In genomic region chr7:6744281-6744904, GRCm38 (mm10) we compare ENCODE assay signal across 15 mouse cellular contexts. TPM values are rescaled to one million over a fixed set of nuclear protein-coding genes. Genes with fewer than 3 reads are reported as not detected.
DNase-seq lines count a peak whose midpoint lies in the region; ATAC-seq and TF ChIP-seq lines count a peak whose summit lies in the region.
"Had no signal": no experiment of that assay in that cellular context is flagged by ENCODE, and none has a peak within 500 bp of the region (broad histone marks: within the 10 kb centered on the region; RNA-seq: fewer than 3 reads in every experiment).

No protein-coding gene starts in this region.

- no peak overlapping the region for H3K4me2 ChIP-seq in kidney, embryonic 16.5 days (replicated peaks; ENCODE audit: low read depth, low read length)
- H3K4me2 ChIP-seq in embryonic facial prominence, embryonic 14.5 days (ENCODE audit: low read depth, low read length), result no peak overlapping the region
- H3K4me2 ChIP-seq in limb, embryonic 14.5 days (replicated peaks; ENCODE audit: low read depth, low read length, severe bottlenecking), result no peak overlapping the region
- H3K4me2 ChIP-seq: midbrain, embryonic 11.5 days had no signal

- 0 out of 2 replicates have a peak, but pooled peaks have one; percentile 49 for ATAC-seq in kidney, embryonic 16.5 days (ENCODE audit: low FRiP score, low TSS enrichment)
- ATAC-seq in embryonic facial prominence, embryonic 14.5 days (ENCODE audit: low read depth), result peak; percentile 73; the same call in 1 of the 2 replicates
- ATAC-seq in limb, embryonic 14.5 days (ENCODE audit: low FRiP score, low read depth), result peak; percentile 62; the same call in 1 of the 2 replicates

- no peak for DNase-seq in gastrocnemius, adult 2 months
- DNase-seq in gastrocnemius, adult 8-10 months (ENCODE audit: low spot score in 2 of 2), result no peak
- no peak for DNase-seq in kidney, adult 18-20 months
- DNase-seq in embryonic facial prominence, embryonic 14.5 days (ENCODE audit: low spot score), result peak; percentile 85
- no peak for DNase-seq in limb, embryonic 14.5 days (ENCODE audit: low spot score)
- DNase-seq in hindbrain, embryonic 10.5 days (ENCODE audit: low spot score), result no peak
- no peak for DNase-seq in adrenal gland, postnatal 10 days
- DNase-seq: adrenal gland, postnatal 14 days; cerebellum, postnatal 10 days; lung, postnatal 10 days; thymus, adult 2 months had no signal

- H3K4me3 ChIP-seq in gastrocnemius, adult 2 months, result no peak overlapping the region
- no peak overlapping the region for H3K4me3 ChIP-seq in kidney, embryonic 16.5 days (ENCODE audit: low read length)
- H3K4me3 ChIP-seq in embryonic facial prominence, embryonic 14.5 days (ENCODE audit: low read depth, low read length), result no peak overlapping the region
- H3K4me3 ChIP-seq in limb, embryonic 14.5 days (replicated peaks; ENCODE audit: low read length), result no peak overlapping the region
- no peak overlapping the region for H3K4me3 ChIP-seq in hindbrain, embryonic 10.5 days
- H3K4me3 ChIP-seq: myocyte had no signal

- 0 out of 2 replicates have a peak, but pooled peaks cover 3% of the 10 kb centered on the region for H3K36me3 ChIP-seq in kidney, embryonic 16.5 days (ENCODE audit: insufficient read depth, low read length)
- H3K36me3 ChIP-seq in embryonic facial prominence, embryonic 14.5 days (ENCODE audit: control insufficient read depth, insufficient read depth, low read length), result no peaks in the 10 kb centered on the region
- H3K36me3 ChIP-seq in limb, embryonic 14.5 days (ENCODE audit: control insufficient read depth, insufficient read depth, low read length), result no peaks in the 10 kb centered on the region
- no peaks in the 10 kb centered on the region for H3K36me3 ChIP-seq in hindbrain, embryonic 10.5 days

- no peak for TF ChIP-seq CTCF in gastrocnemius, adult 2 months (IDR thresholded peaks at IDR 0.05)

- H3K9me3 ChIP-seq in kidney, embryonic 16.5 days (ENCODE audit: low read length), result no peaks in the 10 kb centered on the region
- H3K9me3 ChIP-seq in embryonic facial prominence, embryonic 14.5 days (ENCODE audit: control insufficient read depth, low read length), result no peaks in the 10 kb centered on the region
- H3K9me3 ChIP-seq in limb, embryonic 14.5 days (ENCODE audit: control insufficient read depth, low read length), result no peaks in the 10 kb centered on the region
- no peaks in the 10 kb centered on the region for H3K9me3 ChIP-seq in hindbrain, embryonic 10.5 days

- peaks cover 11% of the 10 kb centered on the region for H3K4me1 ChIP-seq in kidney, embryonic 16.5 days (ENCODE audit: insufficient read depth, low read length)
- H3K4me1 ChIP-seq in embryonic facial prominence, embryonic 14.5 days (ENCODE audit: control insufficient read depth, insufficient read depth, low read length), result no peaks in the 10 kb centered on the region
- peaks cover 23% of the 10 kb centered on the region for H3K4me1 ChIP-seq in limb, embryonic 14.5 days (ENCODE audit: control insufficient read depth, insufficient read depth, low read length)
- H3K4me1 ChIP-seq in hindbrain, embryonic 10.5 days (replicated peaks), result no peaks in the 10 kb centered on the region

- intact Hi-C loops in gastrocnemius, adult 2 months (cut with DNase I), result no loop called here

- WGBS in kidney, embryonic 16.5 days, result 32% methylated on average over 10 of the region's 10 CpGs
- 51% methylated on average over 10 of the region's 10 CpGs for WGBS in embryonic facial prominence, embryonic 14.5 days
- 35% methylated on average over 10 of the region's 10 CpGs for WGBS in limb, embryonic 14.5 days
- 80% methylated on average over 10 of the region's 10 CpGs for WGBS in hindbrain, embryonic 10.5 days

- no peaks in the 10 kb centered on the region for H3K27me3 ChIP-seq in kidney, embryonic 16.5 days (ENCODE audit: insufficient read depth, low read length)
- no peaks in the 10 kb centered on the region for H3K27me3 ChIP-seq in embryonic facial prominence, embryonic 14.5 days (replicated peaks; ENCODE audit: control insufficient read depth, insufficient read depth, low read length)
- H3K27me3 ChIP-seq in limb, embryonic 14.5 days (ENCODE audit: control insufficient read depth, insufficient read depth, low read length), result no peaks in the 10 kb centered on the region
- no peaks in the 10 kb centered on the region for H3K27me3 ChIP-seq in hindbrain, embryonic 10.5 days (ENCODE audit: insufficient read depth, poor library complexity, severe bottlenecking)

- H3K9ac ChIP-seq in kidney, embryonic 16.5 days (replicated peaks; ENCODE audit: low read length), result no peak overlapping the region
- H3K9ac ChIP-seq in embryonic facial prominence, embryonic 14.5 days (ENCODE audit: low read depth, low read length), result no peak overlapping the region
- H3K9ac ChIP-seq in limb, embryonic 14.5 days (ENCODE audit: low read depth, low read length, severe bottlenecking), result no peak overlapping the region

- H3K27ac ChIP-seq in gastrocnemius, adult 2 months, result peak overlapping the region; percentile 10; the same call in 1 of the 2 replicates
- H3K27ac ChIP-seq in kidney, embryonic 16.5 days (ENCODE audit: low read length), result 0 out of 2 replicates have a peak overlapping the region, but pooled peaks have one; percentile 8
- H3K27ac ChIP-seq in embryonic facial prominence, embryonic 14.5 days (replicated peaks; ENCODE audit: low read depth, low read length), result peak overlapping the region; percentile 36; the same call in 1 of the 2 replicates
- H3K27ac ChIP-seq in limb, embryonic 14.5 days (replicated peaks; ENCODE audit: low read depth, low read length), result no peak overlapping the region
- no peak overlapping the region for H3K27ac ChIP-seq in hindbrain, embryonic 10.5 days

- no peak for TF ChIP-seq POLR2A in limb, embryonic 14.5 days (IDR thresholded peaks at IDR 0.05; ENCODE audit: borderline replicate concordance, extremely low read depth, insufficient read depth, insufficient read length)

RNA-seq across cellular contexts. Expression of gene Usp29, which starts 14.0 kb away (rescaled TPM):
- under 1 TPM; 0.05 to 0.14 TPM for total RNA-seq in gastrocnemius, adult 2 months (2021)
- not detected for total RNA-seq in gastrocnemius, adult 8-10 months (2022)
- polyA plus RNA-seq in kidney, embryonic 16.5 days (2015; fragmentation: Nextera tagmentation; extraction: Ambion mirVana), result 5.2 and 6.5 TPM in 2 replicates
- polyA plus RNA-seq in embryonic facial prominence, embryonic 14.5 days (2014; fragmentation: Nextera tagmentation; extraction: Ambion mirVana), result 12.2 and 12.7 TPM in 2 replicates
- polyA plus RNA-seq in limb, embryonic 14.5 days (2012; rRNA removed), result 20.7 and 27.2 TPM in 2 replicates
- 10.7 and 11.9 TPM in 2 replicates for polyA plus RNA-seq in limb, embryonic 14.5 days (2014; fragmentation: Nextera tagmentation; extraction: Ambion mirVana)
- 7.8 and 10.0 TPM in 2 replicates for polyA plus RNA-seq in hindbrain, embryonic 10.5 days (2016; fragmentation: Nextera tagmentation; extraction: Ambion mirVana)
- total RNA-seq in adrenal gland, postnatal 10 days (2021), result 1 to 10 TPM; 2.8 to 4.0 TPM
- total RNA-seq: granulocyte monocyte progenitor cell, adult 5-6 weeks had no signal
- polyA plus RNA-seq: thymus, adult 2 months had no signal

RNA-seq across cellular contexts. Expression of gene Peg3, which starts 14.2 kb away (rescaled TPM):
- 1 to 10 TPM; 5.3 to 8.0 TPM for total RNA-seq in gastrocnemius, adult 2 months (2021)
- 1 to 10 TPM; 2.0 to 3.8 (median 2.5) TPM for total RNA-seq in gastrocnemius, adult 8-10 months (2022)
- 145 and 166 TPM in 2 replicates for polyA plus RNA-seq in kidney, embryonic 16.5 days (2015; fragmentation: Nextera tagmentation; extraction: Ambion mirVana)
- 356 and 388 TPM in 2 replicates for polyA plus RNA-seq in embryonic facial prominence, embryonic 14.5 days (2014; fragmentation: Nextera tagmentation; extraction: Ambion mirVana)
- 160 and 178 TPM in 2 replicates for polyA plus RNA-seq in limb, embryonic 14.5 days (2012; rRNA removed)
- 244 and 268 TPM in 2 replicates for polyA plus RNA-seq in limb, embryonic 14.5 days (2014; fragmentation: Nextera tagmentation; extraction: Ambion mirVana)
- 75.5 and 94.5 TPM in 2 replicates for polyA plus RNA-seq in hindbrain, embryonic 10.5 days (2016; fragmentation: Nextera tagmentation; extraction: Ambion mirVana)
- total RNA-seq in adrenal gland, postnatal 10 days (2021), result 100 to 1,000 TPM in 1 of 2 experiments, 10 to 100 TPM in 1; 97.3 to 102 TPM

RNA-seq across cellular contexts. Expression of gene Zim1, which starts 48.1 kb away (rescaled TPM):
- total RNA-seq in gastrocnemius, adult 2 months (2021), result 1 to 10 TPM; 2.8 to 3.3 TPM
- 1 to 10 TPM; 2.2 to 2.8 (median 2.5) TPM for total RNA-seq in gastrocnemius, adult 8-10 months (2022)
- polyA plus RNA-seq in kidney, embryonic 16.5 days (2015; fragmentation: Nextera tagmentation; extraction: Ambion mirVana), result 3.1 and 3.8 TPM in 2 replicates
- polyA plus RNA-seq in embryonic facial prominence, embryonic 14.5 days (2014; fragmentation: Nextera tagmentation; extraction: Ambion mirVana), result 24.4 and 34.6 TPM in 2 replicates
- polyA plus RNA-seq in limb, embryonic 14.5 days (2012; rRNA removed), result 69.0 and 72.6 TPM in 2 replicates
- polyA plus RNA-seq in limb, embryonic 14.5 days (2014; fragmentation: Nextera tagmentation; extraction: Ambion mirVana), result 9.4 and 14.3 TPM in 2 replicates
- polyA plus RNA-seq in hindbrain, embryonic 10.5 days (2016; fragmentation: Nextera tagmentation; extraction: Ambion mirVana), result 1.00 and 1.0 TPM in 2 replicates
- total RNA-seq in adrenal gland, postnatal 10 days (2021), result 10 to 100 TPM; 28.9 to 33.8 TPM
- total RNA-seq: granulocyte monocyte progenitor cell, adult 5-6 weeks had no signal

Comparison
In these comparisons a context has a peak if more than half of its experiments do, and no peak if none do; other contexts are left out.
1. H3K27ac ChIP-seq: peak in gastrocnemius, adult 2 months (single experiment), kidney, embryonic 16.5 days (single experiment) and embryonic facial prominence, embryonic 14.5 days (single experiment); none in limb, embryonic 14.5 days (single experiment) and hindbrain, embryonic 10.5 days (single experiment).
2. Peak in every context shown above with its lines, with median percentiles within 50 percentile points of each other: ATAC-seq.